Mouse (Mus musculus) lung, embryonic 14.5 days (tissue): Measurements from ENCODE around the gene Fyb. TPM values are rescaled to one million over a fixed set of nuclear protein-coding genes. Genes with fewer than 3 reads are reported as not detected.
"Not testable (repeated sequence)": the region's sequence is repeated elsewhere in the genome, so short reads cannot be mapped to it uniquely, and the experiment has no call there.

Source experiments
- ATAC-seq: fragments of 200-750 bp; cut with Nextera tagmentation; 2 replicates; pipeline ENCODE4 v1.8.0; 2017; ENCODE audit warnings: mild to moderate bottlenecking, moderate TSS enrichment, moderate library complexity; ENCODE audit not compliant: insufficient read depth
- DNase-seq: peaks from one replicate; pipeline ENCODE4 v3.0.0-alpha.2; 2015
- H3K27ac ChIP-seq: fragments of 300-500 bp; sonication (generic); 2 replicates; pipeline ENCODE4 v1.5.1; 2014; ENCODE audit warnings: low read depth, mild to moderate bottlenecking, moderate library complexity
- H3K27me3 ChIP-seq: fragments of 300-500 bp; sonication (generic); 2 replicates; pipeline ENCODE4 v1.6.1; 2014; ENCODE audit warnings: low read length, control low read depth; ENCODE audit not compliant: insufficient read depth
- H3K36me3 ChIP-seq: fragments of 300-500 bp; sonication (generic); 2 replicates; pipeline ENCODE4 v1.6.1; 2014; ENCODE audit warnings: control low read depth; ENCODE audit not compliant: insufficient read depth
- H3K4me1 ChIP-seq: fragments of 300-500 bp; sonication (generic); 2 replicates; pipeline ENCODE4 v1.6.1; 2014; ENCODE audit warnings: antibody characterized with exemption, control low read depth; ENCODE audit not compliant: insufficient read depth
- H3K4me2 ChIP-seq: fragments of 300-500 bp; sonication (generic); 2 replicates; pipeline ENCODE4 v1.6.1; 2014; ENCODE audit warnings: mild to moderate bottlenecking
- H3K4me3 ChIP-seq: fragments of 300-500 bp; sonication (generic); 2 replicates; pipeline ENCODE4 v1.5.1; 2014; ENCODE audit warnings: low read depth, low read length
- H3K9ac ChIP-seq: fragments of 300-500 bp; sonication (generic); 2 replicates; pipeline ENCODE4 v1.6.1; 2014
- H3K9me3 ChIP-seq: fragments of 300-500 bp; sonication (generic); 2 replicates; pipeline ENCODE4 v1.6.1; 2016; ENCODE audit warnings: low read depth, low read length, control low read depth
- CTCF ChIP-seq: IDR thresholded peaks from 2 replicates; pipeline ENCODE4 v1.5.1; 2016; ENCODE audit warnings: antibody characterized with exemption, low read depth
- WGBS: fragments of 180-500 bp; shearing (Covaris S2); extraction: QIAGEN DNeasy Blood & Tissue Kit; methylation state at CpG from one replicate; pipeline ENCODE4 v1.1.7; 2014; 5-methylcytosine and 5-hydroxymethylcytosine counted together
- polyA plus RNA-seq: library from polyadenylated mRNA; unstranded; fragments of >200 nt; fragmentation: Nextera tagmentation; extraction: Ambion mirVana; gene quantifications from 2 replicates; pipeline ENCODE4 v1.2.1, GENCODE M21; 2014

The Fyb gene
- polyA plus RNA-seq, 1 experiment from 2014 or later, result 6.2 TPM

GRCm38 (mm10) chr15:6579769-6580261, 57.2 kb downstream of the Fyb start:
- no peaks in the 10 kb centered on the region for H3K36me3 ChIP-seq
- 75% methylated on average over 11 of the region's 11 CpGs for WGBS
- no peak for TF ChIP-seq CTCF
- no peak overlapping the region for H3K27ac ChIP-seq
- no peak for DNase-seq
- H3K9ac ChIP-seq, result no peak overlapping the region
- H3K4me3 ChIP-seq, result no peak overlapping the region
- ATAC-seq, result no peak
- H3K4me1 ChIP-seq, result 0 out of 2 replicates have a peak, but pooled peaks cover 2% of the 10 kb centered on the region
- no peaks in the 10 kb centered on the region for H3K9me3 ChIP-seq
- H3K27me3 ChIP-seq, result no peaks in the 10 kb centered on the region
- H3K4me2 ChIP-seq, result peak overlapping the region; percentile 53

DNA sequence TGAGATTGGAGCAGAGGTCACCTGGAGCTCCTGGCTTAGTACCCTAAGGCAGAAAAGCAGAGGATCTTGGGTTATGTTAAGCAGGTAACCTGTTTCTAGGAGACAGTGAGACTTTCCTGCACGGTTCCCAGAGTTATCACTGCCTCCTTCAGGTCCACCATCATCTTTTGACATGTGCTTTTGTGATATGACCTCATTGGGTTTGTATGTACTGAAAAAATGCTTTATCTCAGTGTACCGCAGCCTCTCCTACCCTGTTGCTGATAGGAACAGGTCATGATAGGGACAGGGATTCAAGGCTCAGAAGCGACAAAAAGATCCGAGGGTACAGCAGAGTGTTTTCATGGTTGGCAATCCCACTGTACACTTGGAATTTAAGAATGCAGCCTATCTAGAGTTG, 62.0 kb downstream of the Fyb start:
- ATAC-seq (no peak), DNase-seq (no peak)
- H3K4me3 ChIP-seq, result no peak overlapping the region
- H3K27me3 ChIP-seq, result no peaks in the 10 kb centered on the region
- 66% methylated on average over 4 of the region's 4 CpGs for WGBS
- H3K27ac ChIP-seq, result no peak overlapping the region
- 0 out of 2 replicates have a peak, but pooled peaks cover 2% of the 10 kb centered on the region for H3K4me1 ChIP-seq
- H3K36me3 ChIP-seq, result no peaks in the 10 kb centered on the region
- H3K4me2 ChIP-seq, result no peak overlapping the region
- no peak for TF ChIP-seq CTCF
- H3K9ac ChIP-seq, result no peak overlapping the region
- no peaks in the 10 kb centered on the region for H3K9me3 ChIP-seq

- not testable (repeated sequence) for H3K36me3 ChIP-seq, DNase-seq, H3K27ac ChIP-seq, H3K4me3 ChIP-seq, H3K9ac ChIP-seq, ATAC-seq, H3K4me1 ChIP-seq, H3K27me3 ChIP-seq, H3K9me3 ChIP-seq, H3K4me2 ChIP-seq
- WGBS, result 79% methylated on average over 7 of the region's 7 CpGs
Measured at GRCm38 (mm10) chr15:6586351-6586750, 63.7 kb downstream of the Fyb start.

DNA sequence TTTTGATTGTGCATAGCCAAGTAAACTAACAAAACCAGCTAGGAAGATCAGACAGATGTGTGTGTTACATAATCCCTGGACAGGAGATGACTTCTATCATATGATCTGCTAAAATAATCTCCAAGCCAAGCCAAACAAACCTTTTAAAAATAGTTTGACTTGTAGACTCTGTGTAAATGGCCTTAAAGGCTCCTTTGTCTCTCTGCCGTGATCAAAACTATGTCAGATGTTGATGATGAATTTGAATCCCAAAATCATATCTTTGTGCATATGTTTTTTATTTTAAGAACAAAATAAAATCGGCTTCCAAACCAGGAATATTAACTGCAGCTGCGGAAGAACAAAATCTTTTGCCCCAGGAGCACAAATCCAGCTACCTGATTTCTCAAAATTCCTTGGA, 64.9 kb downstream of the Fyb start:
- Histone ChIP-seq H3K9me3 (no peaks in the 10 kb centered on the region), H3K36me3 (no peaks in the 10 kb centered on the region), H3K9ac (no peak overlapping the region), H3K27ac (no peak overlapping the region), H3K4me2 (no peak overlapping the region), H3K4me1 (no peaks in the 10 kb centered on the region), H3K4me3 (no peak overlapping the region), H3K27me3 (no peaks in the 10 kb centered on the region)
- no peak for TF ChIP-seq CTCF
- WGBS, result 67% methylated on average over 3 of the region's 3 CpGs
- no peak for ATAC-seq
- no peak for DNase-seq

DNA sequence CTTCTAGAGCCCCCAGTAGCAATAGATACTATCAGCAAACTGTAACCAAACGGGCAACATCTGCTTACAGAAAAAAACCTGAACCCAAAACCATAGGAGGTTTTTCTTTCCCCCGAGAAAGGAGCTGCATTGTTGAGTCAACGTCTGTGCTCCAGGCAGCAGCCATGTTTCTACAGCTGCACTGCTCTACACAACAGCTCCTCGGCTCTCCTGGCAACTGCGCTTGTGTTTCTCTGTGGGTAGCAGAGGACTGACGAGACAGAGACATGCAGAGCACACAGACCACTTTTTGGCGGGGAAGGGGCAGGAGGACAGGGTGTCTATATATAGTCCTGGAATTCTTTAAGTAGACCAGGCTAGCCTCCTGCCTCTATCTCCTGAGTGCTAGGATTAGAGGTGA, 65.5 kb downstream of the Fyb start:
- WGBS, result 58% methylated on average over 7 of the region's 7 CpGs

GRCm38 (mm10) chr15:6590846-6591451, 68.3 kb downstream of the Fyb start:
- Histone ChIP-seq H3K27me3 (no peaks in the 10 kb centered on the region), H3K4me2 (no peak overlapping the region), H3K9ac (no peak overlapping the region), H3K4me1 (no peaks in the 10 kb centered on the region), H3K36me3 (no peaks in the 10 kb centered on the region), H3K4me3 (no peak overlapping the region), H3K27ac (no peak overlapping the region), H3K9me3 (no peaks in the 10 kb centered on the region)
- TF ChIP-seq CTCF, result no peak
- no peak for DNase-seq
- WGBS, result 82% methylated on average over 4 of the region's 4 CpGs
- no peak for ATAC-seq

More for the DNA sequence above, 65.5 kb downstream of the Fyb start:
- Histone ChIP-seq H3K27ac (no peak overlapping the region), H3K4me3 (no peak overlapping the region), H3K36me3 (no peaks in the 10 kb centered on the region), H3K4me1 (no peaks in the 10 kb centered on the region), H3K9me3 (no peaks in the 10 kb centered on the region), H3K27me3 (no peaks in the 10 kb centered on the region), H3K9ac (no peak overlapping the region), H3K4me2 (no peak overlapping the region)
- no peak for ATAC-seq
- TF ChIP-seq CTCF, result no peak
- DNase-seq, result no peak

GRCm38 (mm10) chr15:6591527-6591926, 68.9 kb downstream of the Fyb start:
- H3K9me3 ChIP-seq, result no peaks in the 10 kb centered on the region
- no peak overlapping the region for H3K27ac ChIP-seq
- DNase-seq, result no peak
- no peak overlapping the region for H3K4me3 ChIP-seq
- H3K4me2 ChIP-seq, result no peak overlapping the region
- no peaks in the 10 kb centered on the region for H3K4me1 ChIP-seq
- TF ChIP-seq CTCF, result no peak
- no peaks in the 10 kb centered on the region for H3K27me3 ChIP-seq
- no peak for ATAC-seq
- H3K36me3 ChIP-seq, result no peaks in the 10 kb centered on the region
- 36% methylated on average over 1 of the region's 1 CpGs for WGBS
- no peak overlapping the region for H3K9ac ChIP-seq
